Mouse (Mus musculus) liver, embryonic 16.5 days (tissue): ENCODE data around the gene Gsap. TPM values are rescaled to one million over a fixed set of nuclear protein-coding genes. Genes with fewer than 3 reads are reported as not detected.
"Not testable (repeated sequence)": the region's sequence is repeated elsewhere in the genome, so short reads cannot be mapped to it uniquely, and the experiment has no call there.

Experiments
- ATAC-seq: fragments of 200-750 bp; cut with Nextera tagmentation; 2 replicates; pipeline ENCODE4 v1.8.0; 2017; ENCODE audit warnings: low read depth, mild to moderate bottlenecking, moderate number of reproducible peaks, moderate library complexity
- H3K27ac ChIP-seq: fragments of 300-500 bp; sonication (generic); 2 replicates; pipeline ENCODE4 v1.5.1; 2014; ENCODE audit warnings: mild to moderate bottlenecking, low read length
- H3K27me3 ChIP-seq: fragments of 300-500 bp; sonication (generic); 2 replicates; pipeline ENCODE4 v1.6.1; 2014; ENCODE audit warnings: low read depth, low read length, mixed read lengths; ENCODE audit not compliant: control insufficient read depth, insufficient read depth
- H3K36me3 ChIP-seq: fragments of 300-500 bp; sonication (generic); 2 replicates; pipeline ENCODE4 v1.6.1; 2014; ENCODE audit warnings: mild to moderate bottlenecking; ENCODE audit not compliant: control insufficient read depth, insufficient read depth
- H3K4me1 ChIP-seq: fragments of 300-500 bp; sonication (generic); 2 replicates; pipeline ENCODE4 v1.6.1; 2014; ENCODE audit warnings: low read depth, low read length, mixed read lengths; ENCODE audit not compliant: control insufficient read depth
- H3K4me2 ChIP-seq: fragments of 300-500 bp; sonication (generic); 2 replicates; pipeline ENCODE4 v1.6.1; 2014; ENCODE audit warnings: low read depth, low read length, mixed read lengths
- H3K4me3 ChIP-seq: fragments of 300-500 bp; sonication (generic); 2 replicates; pipeline ENCODE4 v1.5.1; 2014; ENCODE audit warnings: low read depth, mild to moderate bottlenecking, low read length
- H3K9ac ChIP-seq: fragments of 300-500 bp; sonication (generic); 2 replicates; pipeline ENCODE4 v1.6.1; 2014; ENCODE audit warnings: low read depth, low read length
- H3K9me3 ChIP-seq: fragments of 300-500 bp; sonication (generic); replicated peaks from 2 replicates; pipeline ENCODE4 v1.6.1; 2016; ENCODE audit warnings: low read length; ENCODE audit not compliant: control insufficient read depth
- WGBS: fragments of 180-500 bp; shearing (Covaris S2); extraction: QIAGEN DNeasy Blood & Tissue Kit; methylation state at CpG from one replicate; pipeline ENCODE4 v1.1.7; 2014; ENCODE audit not compliant: insufficient replicate concordance; 5-methylcytosine and 5-hydroxymethylcytosine counted together
- polyA plus RNA-seq: library from polyadenylated mRNA; unstranded; fragments of >200 nt; fragmentation: Nextera tagmentation; extraction: Ambion mirVana; gene quantifications from 2 replicates; pipeline ENCODE4 v1.2.1, GENCODE M21; 2015

Gsap gene
- polyA plus RNA-seq, 1 experiment from 2014 or later: 2.5 TPM

GRCm38 (mm10) chr5:21342265-21342664, 156.2 kb downstream of the Gsap start:
- H3K27ac ChIP-seq, H3K27me3 ChIP-seq, H3K36me3 ChIP-seq, H3K9me3 ChIP-seq, H3K4me3 ChIP-seq, H3K4me2 ChIP-seq, H3K4me1 ChIP-seq, H3K9ac ChIP-seq, ATAC-seq: not testable (repeated sequence)

DNA sequence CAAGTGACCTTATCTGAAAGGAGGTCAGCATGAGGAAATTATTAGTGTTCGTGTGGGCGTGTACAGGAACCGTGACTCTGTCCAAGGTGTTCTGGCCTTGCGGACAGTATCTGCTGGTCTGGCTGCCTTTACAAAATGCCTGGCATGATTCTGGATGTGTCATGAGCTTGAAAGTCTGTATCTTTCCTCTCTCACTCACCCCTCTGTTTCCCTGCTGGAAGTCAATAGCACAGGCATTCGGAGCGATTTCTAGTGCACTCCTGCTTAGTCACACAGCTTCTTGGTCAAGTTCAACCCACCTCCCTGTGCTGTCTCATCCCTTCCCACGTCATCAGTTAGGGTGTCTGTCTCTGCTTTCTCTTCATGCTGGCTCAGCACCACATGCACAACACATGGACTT, 162.3 kb downstream of the Gsap start:
- H3K36me3 ChIP-seq: no peaks in the 10 kb centered on the region
- H3K4me2 ChIP-seq: no peak overlapping the region
- no peak overlapping the region for H3K27ac ChIP-seq
- no peaks in the 10 kb centered on the region for H3K4me1 ChIP-seq
- H3K27me3 ChIP-seq: no peaks in the 10 kb centered on the region
- H3K9ac ChIP-seq: no peak overlapping the region
- no peaks in the 10 kb centered on the region for H3K9me3 ChIP-seq
- 70% methylated on average over 7 of the region's 7 CpGs for WGBS
- no peak overlapping the region for H3K4me3 ChIP-seq
- ATAC-seq: no peak

DNA sequence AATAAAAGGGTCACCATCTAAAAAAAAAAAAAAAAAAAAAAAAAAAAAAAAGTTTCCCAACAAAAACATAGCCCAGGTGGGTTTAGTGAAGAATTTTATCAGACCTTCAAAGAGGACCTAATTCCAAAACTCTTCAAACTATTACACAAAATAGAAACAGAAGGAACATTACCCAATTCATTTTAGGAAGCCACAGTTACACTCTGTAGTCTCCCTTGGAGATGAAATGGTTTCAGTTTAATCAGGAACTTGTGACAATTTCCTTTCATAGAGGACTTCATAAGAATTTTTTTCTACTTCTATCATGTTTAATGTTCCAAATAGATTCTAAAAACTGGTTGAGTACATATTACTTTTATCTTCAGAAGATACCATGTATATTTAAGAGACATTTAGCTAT, 165.6 kb downstream of the Gsap start:
- ATAC-seq: no peak
- H3K4me3 ChIP-seq: no peak overlapping the region
- no peak overlapping the region for H3K9ac ChIP-seq

DNA sequence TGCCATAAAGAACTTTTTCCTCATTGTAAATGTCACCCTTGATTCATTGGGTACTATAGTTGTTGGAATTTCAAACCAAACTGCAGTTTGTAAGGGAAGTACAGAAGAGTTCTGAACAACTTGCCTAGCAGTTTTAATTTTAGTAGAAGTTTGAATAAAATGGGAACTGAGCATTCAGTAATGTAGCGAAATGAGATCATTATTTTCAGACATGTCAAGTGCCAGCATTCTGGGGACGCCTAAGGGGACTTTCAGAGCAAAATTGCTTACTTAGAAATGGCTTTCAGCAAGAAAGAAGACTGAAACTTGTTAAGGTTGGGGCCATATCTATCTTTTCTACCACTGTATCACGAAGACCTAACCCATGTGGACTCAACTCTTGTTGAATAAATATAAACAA, 172.6 kb downstream of the Gsap start:
- no peaks in the 10 kb centered on the region for H3K36me3 ChIP-seq
- no peak overlapping the region for H3K4me3 ChIP-seq
- ATAC-seq: no peak
- H3K27ac ChIP-seq: no peak overlapping the region
- H3K27me3 ChIP-seq: no peaks in the 10 kb centered on the region
- WGBS: 58% methylated on average over 3 of the region's 3 CpGs
- no peaks in the 10 kb centered on the region for H3K9me3 ChIP-seq
- H3K4me2 ChIP-seq: no peak overlapping the region
- no peaks in the 10 kb centered on the region for H3K4me1 ChIP-seq
- no peak overlapping the region for H3K9ac ChIP-seq

More for the DNA sequence above, 165.6 kb downstream of the Gsap start:
- H3K27ac ChIP-seq: no peak overlapping the region
- no peaks in the 10 kb centered on the region for H3K27me3 ChIP-seq
- H3K4me1 ChIP-seq: no peaks in the 10 kb centered on the region
- H3K4me2 ChIP-seq: no peak overlapping the region
- no peaks in the 10 kb centered on the region for H3K36me3 ChIP-seq
- H3K9me3 ChIP-seq: no peaks in the 10 kb centered on the region

DNA sequence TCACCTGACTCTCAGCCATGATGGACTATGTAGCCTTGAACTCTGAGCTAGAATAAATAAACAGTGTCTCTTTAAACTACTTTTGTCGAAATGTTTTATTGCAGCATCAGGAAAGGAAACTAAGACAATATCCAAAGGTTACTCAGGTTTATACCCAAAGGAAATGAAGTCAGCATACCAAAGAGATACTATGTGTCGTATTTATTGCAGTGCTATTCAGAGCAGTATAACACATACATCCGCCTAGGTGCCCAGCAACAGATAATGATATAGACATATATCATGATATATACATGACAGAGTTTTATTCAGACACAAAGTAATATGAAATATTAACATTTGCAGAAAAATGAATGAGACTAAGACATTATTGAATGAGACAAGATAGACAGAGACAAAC, 177.3 kb downstream of the Gsap start:
- no peaks in the 10 kb centered on the region for H3K36me3 ChIP-seq
- no peaks in the 10 kb centered on the region for H3K27me3 ChIP-seq
- no peak overlapping the region for H3K27ac ChIP-seq
- H3K9ac ChIP-seq: no peak overlapping the region
- no peak overlapping the region for H3K4me3 ChIP-seq
- no peaks in the 10 kb centered on the region for H3K9me3 ChIP-seq
- H3K4me2 ChIP-seq: no peak overlapping the region
- no peak for ATAC-seq
- 57% methylated on average over 3 of the region's 3 CpGs for WGBS
- H3K4me1 ChIP-seq: no peaks in the 10 kb centered on the region

Other genes starting within 250 kb of the Gsap start
- 3.3 and 3.7 TPM in 2 replicates for gene Rsbn1l, start 229.9 kb upstream of the Gsap start, polyA plus RNA-seq
- 9.0 and 9.7 TPM in 2 replicates for gene Ptpn12, start 130.3 kb upstream of the Gsap start, polyA plus RNA-seq
- 2.7 TPM in 2 replicates for gene Fgl2, start 186.4 kb downstream of the Gsap start, polyA plus RNA-seq
- gene Ccdc146, start 238.4 kb downstream of the Gsap start, polyA plus RNA-seq: 0.13 TPM in 1 of 2 replicates, not detected in the other
- gene Fam185a, start 238.7 kb downstream of the Gsap start, polyA plus RNA-seq: 2.5 and 2.8 TPM in 2 replicates